Mouse (Mus musculus) frontal cortex, postnatal 36 days (tissue): ENCODE measurements at regions not wholly inside any gene's neighbourhood (a gene's known extent, or its start where the extent isn't known, plus 50 kb on each side); places are given as distances from the start of the nearest gene placed in this dataset.
A peak's percentile ranks its signal among the peaks of the same experiment; 100 is the strongest.

Experiments used
- DNase-seq, 2 experiments: peaks; one replicate each; pipeline ENCODE4 v3.0.0; 2022; ENCODE audit warnings: low spot score in 2 of 2

DNA sequence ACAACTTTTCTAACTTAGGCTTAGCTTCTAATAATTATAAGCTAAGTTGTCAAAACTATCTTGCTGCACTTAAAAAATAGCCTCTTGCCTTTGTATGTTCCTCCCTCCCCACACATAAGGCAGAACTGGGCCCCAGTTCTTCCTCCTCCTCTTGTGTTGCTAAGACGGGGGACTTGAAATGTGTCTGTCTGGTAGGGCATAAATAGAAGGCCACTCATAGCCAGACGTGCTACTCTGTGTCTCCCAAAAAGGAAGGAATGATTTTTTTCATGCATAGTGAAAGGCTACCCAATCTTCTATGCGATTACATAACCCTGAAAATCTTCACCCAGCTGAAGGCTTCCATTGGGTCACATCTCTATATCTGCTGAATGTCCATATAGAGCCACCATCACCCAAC lies 183.5 kb downstream of the Hsfy2 start:
- peak; percentile 3 to 11 for DNase-seq

DNA sequence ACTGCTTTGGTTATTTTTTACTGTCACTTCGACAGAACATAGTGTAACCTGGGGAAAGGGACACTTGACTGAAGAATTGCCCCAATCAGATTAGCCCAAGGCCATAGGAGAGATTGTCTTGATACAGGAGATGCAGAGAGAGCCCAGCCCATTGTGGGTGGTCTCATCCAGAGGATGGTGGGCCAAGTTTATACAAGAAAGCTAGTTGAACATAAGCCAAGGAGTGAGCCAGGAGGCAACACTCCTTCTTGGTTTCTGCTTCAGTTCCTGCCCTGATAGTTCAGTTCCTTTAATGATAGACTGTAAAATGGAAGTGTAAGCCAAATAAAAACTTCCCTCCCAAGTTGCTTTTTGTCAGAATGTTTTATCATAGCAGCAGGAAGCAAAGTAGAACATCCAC lies 194.4 kb downstream of the Hsfy2 start:
- no peak for DNase-seq

GRCm38 (mm10) chr1:56406786-56407185 lies 230.4 kb downstream of the Hsfy2 start:
- DNase-seq: no peak

GRCm38 (mm10) chr1:56403351-56403750 lies 233.9 kb downstream of the Hsfy2 start:
- no peak for DNase-seq

GRCm38 (mm10) chr1:56395832-56396231 lies 241.4 kb downstream of the Hsfy2 start:
- no peak for DNase-seq

GRCm38 (mm10) chr1:56387086-56387485 lies 250.1 kb downstream of the Hsfy2 start:
- no peak for DNase-seq

- no peak for DNase-seq
Measured at GRCm38 (mm10) chr1:56366319-56366718, 270.9 kb downstream of the Hsfy2 start.

DNA sequence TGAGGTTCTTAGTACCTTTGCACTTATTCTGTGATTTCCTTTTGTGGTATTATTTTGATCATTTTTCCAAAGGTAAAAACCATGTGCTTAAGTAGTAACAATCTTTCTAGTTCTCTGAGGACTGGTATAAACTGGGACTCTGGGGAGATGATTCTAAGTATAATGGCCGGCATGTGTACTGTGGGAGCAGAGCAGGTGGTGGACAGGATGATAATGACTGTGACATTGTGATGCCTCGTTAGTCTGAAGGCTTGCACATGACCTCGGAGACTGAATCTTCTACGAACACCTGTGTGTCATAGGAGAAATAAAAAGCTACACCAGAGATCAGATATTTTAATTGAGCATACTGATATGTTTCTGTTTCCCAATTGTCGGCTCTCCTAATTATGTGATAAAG lies 276.4 kb downstream of the Hsfy2 start:
- DNase-seq: no peak

DNA sequence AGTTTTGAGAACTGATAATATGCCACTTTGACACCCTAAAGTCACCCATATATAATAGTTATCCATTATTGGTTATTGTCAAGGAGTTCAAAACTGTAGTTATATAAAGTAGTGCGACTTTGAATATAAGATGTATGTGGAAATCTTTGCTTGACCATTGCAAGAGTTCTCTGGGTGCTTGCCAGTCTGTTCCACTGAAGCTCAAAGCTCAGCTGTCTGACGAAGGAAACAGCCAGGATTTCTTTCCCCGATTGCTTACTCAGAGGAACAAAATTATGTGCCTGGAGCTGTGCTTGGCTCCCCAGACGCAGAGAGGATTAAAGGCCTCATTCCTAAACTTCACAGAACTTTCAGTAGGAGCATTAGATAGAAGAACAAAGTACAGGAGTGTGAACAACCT lies 290.6 kb downstream of the Hsfy2 start:
- no peak for DNase-seq

GRCm38 (mm10) chr1:56344952-56345351 lies 292.3 kb downstream of the Hsfy2 start:
- no peak for DNase-seq

DNA sequence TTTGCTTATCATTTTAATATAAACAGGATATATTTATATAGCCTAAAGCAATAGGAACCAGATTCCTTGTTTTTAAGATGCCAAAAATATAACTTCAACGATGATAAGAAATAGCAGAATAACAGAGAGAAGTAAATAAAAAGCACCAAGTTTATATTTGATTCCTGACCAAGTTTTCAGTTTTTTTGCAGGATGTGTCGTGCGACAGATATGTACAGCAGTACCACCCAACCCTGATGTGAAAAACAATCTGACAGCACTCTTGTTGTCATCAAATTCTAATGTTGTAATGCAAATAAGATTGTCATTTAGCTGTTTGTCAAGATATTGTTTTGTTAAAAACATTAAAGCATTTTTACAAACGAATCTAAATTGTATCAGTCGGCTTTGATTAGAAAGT lies 309.9 kb downstream of the Hsfy2 start:
- no peak for DNase-seq

DNA sequence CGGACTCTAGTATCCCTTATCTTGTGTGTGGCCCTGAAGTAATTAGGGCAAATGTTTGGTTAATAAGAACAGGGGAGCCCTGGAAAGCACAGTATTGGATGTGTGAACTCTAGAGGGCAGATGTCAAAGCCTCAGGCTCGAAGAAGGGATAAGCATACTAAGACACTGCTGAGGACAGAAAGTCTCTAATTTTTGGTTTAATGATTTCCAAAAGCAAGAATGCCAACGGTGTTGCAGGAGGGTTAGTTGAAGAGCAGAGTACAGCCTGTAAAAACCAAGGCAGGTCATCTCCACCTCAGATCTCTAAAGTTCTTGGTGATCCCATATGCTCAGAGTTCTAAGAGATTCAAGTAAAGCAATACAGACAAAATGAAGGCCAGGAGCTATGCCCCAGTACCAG lies 328.6 kb downstream of the Hsfy2 start:
- DNase-seq: no peak

GRCm38 (mm10) chr1:56294391-56294790 lies 342.8 kb downstream of the Hsfy2 start:
- DNase-seq: no peak

DNA sequence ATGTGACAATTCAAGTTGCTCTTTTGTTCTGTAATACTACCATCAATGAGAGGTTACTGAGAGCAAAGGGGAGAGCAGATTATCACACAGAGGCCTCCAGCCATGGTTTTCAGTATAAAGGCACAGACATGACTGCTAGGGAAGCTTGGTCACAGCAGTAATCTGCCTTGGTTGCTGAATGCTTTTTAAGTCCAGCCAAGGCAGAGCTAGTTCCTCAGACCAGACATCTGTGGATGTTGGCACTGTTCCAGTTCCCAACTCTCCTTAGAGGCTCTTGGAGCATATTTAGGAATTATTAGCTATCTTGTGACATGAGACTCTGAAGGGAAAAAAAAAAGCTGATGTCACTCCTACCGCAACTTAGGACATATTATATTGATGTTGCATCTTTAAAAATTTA lies 347.5 kb downstream of the Hsfy2 start:
- no peak for DNase-seq

GRCm38 (mm10) chr1:56286386-56287045 lies 350.7 kb downstream of the Hsfy2 start:
- DNase-seq: no peak

DNA sequence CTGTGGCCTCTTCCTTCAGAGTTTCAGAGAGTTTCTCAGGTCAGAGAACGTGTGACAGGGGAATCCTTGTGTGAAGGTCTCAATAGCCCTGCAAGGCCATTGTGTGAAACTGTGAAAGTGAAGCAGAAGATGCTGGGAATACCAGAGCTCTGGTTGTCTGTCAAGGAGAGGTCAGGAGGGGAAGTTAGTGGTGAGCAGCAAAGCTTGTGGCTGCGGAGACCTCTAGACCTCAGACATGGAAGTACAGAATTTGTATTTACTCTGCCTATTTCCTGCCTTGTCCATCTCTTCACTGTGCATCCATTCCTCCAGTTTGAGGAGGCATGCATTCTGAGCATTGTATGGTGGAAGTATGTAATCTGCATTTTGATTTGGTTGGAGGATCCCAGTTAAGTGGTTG lies 375.5 kb downstream of the Hsfy2 start:
- no peak for DNase-seq

GRCm38 (mm10) chr1:56260759-56261158 lies 376.5 kb downstream of the Hsfy2 start:
- no peak for DNase-seq

GRCm38 (mm10) chr1:56256839-56257490 lies 380.3 kb downstream of the Hsfy2 start:
- DNase-seq: no peak

DNA sequence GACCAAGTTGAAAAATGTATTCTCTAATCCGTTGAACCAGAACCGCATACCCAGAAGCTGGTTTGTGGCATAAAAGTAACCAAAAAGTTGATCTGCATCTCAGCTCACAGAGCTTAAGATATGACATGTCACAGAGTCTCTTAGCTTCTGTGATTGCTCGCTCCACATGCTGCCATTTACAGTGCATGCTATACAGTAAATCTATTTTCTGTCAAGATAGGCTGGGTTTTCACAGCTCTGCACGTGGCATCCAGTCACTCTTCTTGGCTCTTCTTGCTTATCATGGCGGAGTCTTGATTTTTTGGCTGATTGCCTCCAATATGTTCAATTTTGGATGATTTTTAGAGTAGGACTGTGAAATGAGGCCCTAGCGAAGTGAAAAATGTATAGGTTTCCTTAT lies 397.5 kb downstream of the Hsfy2 start:
- DNase-seq: no peak

DNA sequence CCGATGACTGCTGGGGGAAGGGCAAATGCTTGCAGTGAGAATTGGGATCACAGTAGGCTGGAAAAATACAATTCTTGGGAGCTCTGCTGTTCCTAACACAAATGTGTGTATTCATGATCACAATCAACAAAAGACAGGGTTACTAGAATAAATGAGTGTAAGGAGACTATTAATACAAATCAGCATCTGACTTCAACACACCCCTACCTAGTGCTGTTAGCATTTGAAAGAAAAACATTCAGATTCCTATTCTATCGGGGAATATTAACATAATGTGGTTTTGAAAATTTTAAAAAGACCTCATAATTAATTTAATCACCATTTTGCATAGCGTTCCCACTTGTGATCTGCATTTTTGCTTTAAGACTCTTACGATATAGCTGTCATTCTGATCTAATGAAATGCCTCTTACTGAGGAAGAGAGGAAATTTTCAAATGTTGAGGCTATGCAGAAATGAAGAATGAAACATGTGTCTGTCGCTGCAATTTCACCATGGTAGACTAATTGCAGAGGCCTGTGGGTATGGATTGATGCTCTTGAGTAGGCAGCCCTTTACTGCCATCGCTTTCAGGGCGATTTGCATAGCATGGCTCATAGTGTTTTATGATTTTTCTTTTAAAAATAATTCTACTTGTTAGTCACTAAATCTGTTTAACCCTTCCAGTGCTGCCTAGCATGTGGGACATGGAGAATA lies 410.8 kb downstream of the Hsfy2 start:
- no peak for DNase-seq

- no peak for DNase-seq
Measured at GRCm38 (mm10) chr1:56219700-56220099, 417.5 kb downstream of the Hsfy2 start.

DNA sequence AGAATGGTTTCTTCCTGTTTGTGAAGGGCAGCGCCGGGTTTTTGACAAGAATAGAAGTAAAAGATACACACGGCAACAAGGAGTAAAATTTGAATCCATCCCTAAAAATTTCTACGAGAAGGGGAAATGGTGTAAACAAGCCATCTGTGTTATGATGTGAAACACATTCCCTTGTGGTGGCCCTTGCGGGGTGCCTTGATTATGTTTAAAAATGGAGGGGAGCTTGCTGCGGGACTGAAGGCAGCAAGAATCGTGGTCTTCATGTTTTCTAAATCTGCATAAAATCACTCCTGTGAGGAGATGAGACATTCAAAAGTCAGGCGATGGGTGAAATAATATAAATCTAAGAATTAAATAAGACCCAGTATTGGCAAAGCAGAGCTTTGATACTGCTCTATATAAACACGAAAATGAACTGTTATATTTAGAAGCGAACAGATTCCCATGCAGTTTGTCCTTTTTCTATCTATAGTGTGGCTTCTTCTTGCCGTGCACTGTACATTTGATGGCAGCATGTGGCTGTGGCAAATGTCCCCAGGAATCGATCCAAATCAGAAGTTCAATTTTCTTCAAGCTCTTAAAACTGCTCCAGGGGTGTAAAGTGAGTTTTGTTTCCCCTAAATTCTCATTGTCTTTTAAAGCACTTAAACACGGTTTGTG lies 426.4 kb downstream of the Hsfy2 start:
- peak in 1 of 2 experiments; percentile 17 for DNase-seq
